Mouse (Mus musculus) urinary bladder, postnatal 25 days (tissue): Measurements from ENCODE around the gene Numb.
A peak's percentile ranks its signal among the peaks of the same experiment; 100 is the strongest.
"Not testable (repeated sequence)": the region's sequence is repeated elsewhere in the genome, so short reads cannot be mapped to it uniquely, and the experiment has no call there.

Experiments
- DNase-seq: peaks from one replicate; pipeline ENCODE4 v3.0.0; 2022; ENCODE audit warnings: low spot score

The Numb gene

GRCm38 (mm10) chr12:83921535-83922381 lies at the start of gene Numb:
Gene Numb (minus strand): TSS chr12:83921934.
- peak; percentile 91 for DNase-seq

GRCm38 (mm10) chr12:83965235-83965634 lies 43.5 kb upstream of the Numb start:
- DNase-seq, result no peak

DNA sequence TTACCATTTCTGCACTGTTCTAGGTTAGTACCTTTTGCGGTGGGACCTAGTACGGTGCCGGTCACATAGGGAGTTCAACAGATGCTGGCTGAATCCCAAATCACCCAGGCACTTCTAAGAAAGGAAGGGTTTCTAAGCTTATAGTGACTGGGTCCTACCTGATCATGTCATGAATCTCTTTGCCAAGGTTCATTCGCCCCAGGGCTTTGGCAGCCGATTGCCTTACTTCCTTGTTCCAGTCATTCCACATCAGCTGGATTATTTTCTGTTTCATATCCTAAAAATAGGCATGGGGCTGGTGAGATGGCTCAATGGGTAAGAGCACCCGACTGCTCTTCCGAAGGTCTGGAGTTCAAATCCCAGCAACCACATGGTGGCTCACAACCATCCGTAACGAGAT lies 36.5 kb upstream of the Numb start:
- no peak for DNase-seq

DNA sequence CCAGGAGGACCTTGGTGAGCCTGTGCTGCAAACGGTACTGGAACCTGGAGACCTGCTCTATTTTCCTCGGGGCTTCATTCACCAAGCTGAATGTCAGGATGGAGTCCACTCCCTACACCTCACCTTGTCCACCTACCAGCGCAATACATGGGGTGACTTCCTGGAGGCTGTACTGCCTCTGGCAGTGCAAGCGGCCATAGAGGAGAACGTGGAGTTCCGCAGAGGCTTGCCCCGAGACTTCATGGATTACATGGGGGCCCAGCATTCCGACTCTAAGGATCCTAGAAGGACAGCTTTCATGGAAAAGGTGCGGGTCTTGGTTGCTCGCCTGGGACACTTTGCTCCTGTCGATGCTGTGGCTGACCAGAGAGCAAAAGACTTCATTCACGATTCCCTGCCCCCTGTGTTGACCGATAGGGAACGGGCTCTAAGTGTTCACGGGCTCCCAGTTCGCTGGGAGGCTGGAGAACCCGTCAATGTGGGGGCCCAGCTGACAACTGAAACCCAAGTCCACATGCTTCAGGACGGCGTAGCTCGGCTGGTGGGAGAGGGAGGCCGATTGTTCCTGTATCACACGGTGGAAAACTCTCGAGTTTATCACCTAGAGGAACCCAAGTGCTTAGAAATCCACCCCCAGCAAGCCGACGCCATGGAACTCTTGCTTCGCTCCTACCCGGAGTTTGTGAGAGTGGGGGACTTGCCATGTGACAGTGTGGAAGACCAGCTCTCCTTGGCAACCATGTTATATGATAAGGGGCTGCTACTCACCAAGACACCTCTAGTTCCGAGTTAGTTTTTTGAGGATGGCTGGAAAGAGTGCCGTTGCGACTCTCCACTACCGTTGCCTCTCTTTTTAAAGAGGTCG lies 30.2 kb upstream of the Numb start:
- DNase-seq, result no peak

DNA sequence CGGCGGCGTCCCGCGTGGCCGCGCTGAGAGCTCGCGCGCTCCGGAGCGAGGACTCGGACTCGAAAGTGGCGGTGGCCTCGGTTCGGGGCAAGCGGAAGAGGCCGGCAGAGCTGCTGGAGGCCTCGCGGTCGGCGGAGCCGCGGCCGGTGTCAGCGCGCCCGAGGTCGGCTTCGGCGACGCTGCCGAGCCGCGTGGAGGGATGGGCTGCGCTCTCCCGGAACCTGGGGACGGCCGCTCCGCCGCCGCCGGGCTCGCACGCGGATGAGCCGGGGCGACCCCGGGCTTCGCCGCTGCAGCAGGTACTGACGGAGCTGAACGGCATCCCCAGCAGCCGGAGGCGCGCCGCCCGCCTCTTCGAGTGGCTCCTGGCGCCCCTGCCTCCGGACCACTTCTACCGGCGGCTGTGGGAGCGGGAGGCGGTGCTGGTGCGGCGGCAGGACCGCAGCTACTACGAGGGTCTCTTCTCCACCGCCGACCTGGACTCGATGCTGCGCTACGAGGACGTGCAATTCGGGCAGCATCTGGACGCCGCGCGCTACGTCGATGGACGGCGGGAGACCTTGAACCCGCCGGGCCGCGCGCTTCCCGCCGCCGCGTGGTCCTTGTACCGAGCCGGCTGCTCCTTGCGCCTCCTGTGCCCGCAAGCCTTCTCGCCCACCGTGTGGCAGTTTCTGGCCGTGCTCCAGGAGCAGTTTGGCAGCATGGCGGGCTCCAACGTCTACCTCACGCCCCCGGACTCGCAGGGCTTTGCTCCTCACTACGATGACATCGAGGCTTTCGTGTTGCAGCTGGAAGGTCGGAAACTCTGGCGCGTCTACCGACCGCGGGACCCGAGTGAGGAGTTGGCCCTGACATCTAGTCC lies 29.3 kb upstream of the Numb start:
- peak; percentile 26 for DNase-seq

GRCm38 (mm10) chr12:83950493-83950839 lies 28.7 kb upstream of the Numb start, which contains the start of gene Riox1:
Gene Riox1 (plus strand): TSS chr12:83950608.
- DNase-seq, result peak; percentile 73

DNA sequence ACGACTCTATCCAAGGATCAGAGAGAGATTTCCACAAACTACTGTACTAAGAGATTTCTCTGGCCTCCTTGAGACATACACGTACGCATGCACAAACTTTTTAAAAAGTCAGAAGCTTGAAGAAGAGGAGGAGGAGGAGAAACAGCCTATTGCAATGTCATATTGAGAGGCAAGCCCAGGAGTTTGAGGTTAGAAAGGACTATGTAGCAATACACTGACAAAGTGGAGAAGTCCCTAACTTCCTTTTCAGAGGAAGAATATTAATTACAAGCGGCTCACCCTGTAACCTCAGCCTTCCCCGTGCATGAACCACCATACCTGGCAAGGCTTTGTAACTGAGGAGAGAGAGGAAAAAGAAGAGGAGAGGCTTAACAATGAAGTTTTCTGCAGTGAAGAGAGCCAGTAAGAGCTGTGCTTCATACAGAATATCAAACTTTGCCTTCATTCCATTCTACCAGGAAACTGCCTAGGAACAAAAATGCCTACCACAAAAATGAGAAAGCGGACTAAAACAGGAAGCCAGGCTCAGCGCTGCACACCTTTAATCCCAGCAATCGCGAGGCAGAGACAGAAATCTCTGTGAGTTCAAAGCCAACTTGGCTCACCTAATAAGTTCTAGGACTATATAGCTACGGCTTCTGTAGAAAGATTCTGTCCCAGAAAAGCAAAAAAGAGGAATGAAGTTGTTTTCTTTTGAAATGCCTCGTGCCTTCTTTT lies 28.2 kb upstream of the Numb start:
- no peak for DNase-seq

GRCm38 (mm10) chr12:83949043-83949442 lies 27.3 kb upstream of the Numb start:
- DNase-seq, result no peak

DNA sequence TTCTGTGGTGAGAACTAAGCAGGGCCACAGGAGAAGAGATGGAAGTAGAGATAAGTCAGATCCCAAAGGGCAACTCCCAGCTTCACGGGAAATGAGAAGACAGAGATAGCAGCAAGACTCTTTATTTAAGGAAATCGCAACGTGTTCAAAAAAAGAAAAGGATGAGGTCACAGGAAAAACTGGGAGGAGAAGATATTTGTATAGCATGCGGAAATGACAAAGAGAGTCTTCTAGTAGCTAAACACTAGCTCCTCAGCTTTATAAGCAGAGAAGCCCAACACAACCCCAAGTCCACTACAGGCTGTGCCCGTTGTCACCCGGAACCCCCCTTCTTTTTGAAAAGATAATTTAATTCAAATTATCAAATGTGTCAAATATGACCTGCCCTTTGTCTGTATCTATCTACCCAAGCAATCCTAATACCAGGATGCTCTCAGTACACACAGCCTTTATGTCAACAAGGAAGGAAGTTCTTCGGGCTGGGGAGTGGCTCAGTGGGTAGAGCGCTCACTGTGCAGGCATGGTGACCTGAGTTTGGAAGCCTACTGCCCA lies 25.6 kb upstream of the Numb start:
- DNase-seq, result no peak

DNA sequence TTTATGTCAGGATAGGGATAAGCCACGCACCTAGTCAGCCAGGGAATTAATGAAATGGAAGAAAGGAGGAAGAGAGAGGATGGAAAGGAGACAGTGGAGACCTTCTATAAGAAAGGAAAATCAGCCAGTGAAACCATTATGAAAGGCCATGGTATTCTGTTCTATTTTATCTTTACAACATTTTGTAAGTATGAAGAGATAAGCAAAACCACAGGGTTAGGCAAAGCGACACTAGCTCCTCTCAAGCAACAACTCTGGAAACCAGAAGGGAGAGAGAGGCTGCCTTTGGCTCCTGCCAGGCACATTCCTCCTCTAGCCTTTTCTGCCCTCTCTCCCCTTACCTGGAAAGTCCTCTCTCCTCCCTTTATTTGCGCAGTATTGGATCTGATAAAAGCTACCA lies 20.2 kb upstream of the Numb start:
- DNase-seq, result no peak

DNA sequence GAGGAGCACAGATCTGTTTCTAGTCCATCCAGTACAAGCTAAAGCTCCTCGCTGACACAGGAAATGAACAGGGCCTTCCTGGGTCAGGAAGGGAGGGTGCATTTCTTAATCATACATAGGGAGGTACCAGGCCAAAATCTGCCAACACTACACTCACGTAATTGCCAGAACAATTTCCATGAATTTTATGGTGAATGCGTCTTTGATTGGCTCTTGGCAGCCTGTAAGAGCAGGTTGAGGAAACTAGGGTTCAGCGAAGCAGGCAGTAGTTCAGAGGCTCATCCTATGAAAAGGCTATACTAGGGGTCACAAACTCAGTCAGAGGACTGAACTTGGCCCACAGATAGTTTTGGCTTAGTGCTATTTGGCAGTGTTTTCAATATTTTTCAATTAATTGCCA lies 18.3 kb upstream of the Numb start:
- no peak for DNase-seq

DNA sequence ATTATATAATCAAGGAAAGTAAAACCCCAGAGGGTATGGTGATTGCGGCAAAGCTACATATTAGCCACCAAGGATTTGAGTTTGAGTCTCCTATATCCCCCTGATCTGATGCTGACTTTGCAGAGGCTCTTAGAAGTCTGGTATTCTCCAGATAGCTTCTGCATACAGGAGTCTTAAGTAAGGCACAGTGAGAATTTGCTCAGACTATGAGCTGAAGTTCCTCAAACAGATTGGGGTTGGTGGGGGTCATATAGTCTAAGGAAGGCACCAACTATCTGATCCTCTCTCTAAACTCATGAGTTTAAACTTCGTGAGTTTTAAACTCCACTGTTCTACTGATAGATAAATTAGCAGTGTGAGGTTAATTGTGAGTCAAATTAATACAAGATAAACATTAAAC lies 17.6 kb upstream of the Numb start:
- DNase-seq, result no peak

DNA sequence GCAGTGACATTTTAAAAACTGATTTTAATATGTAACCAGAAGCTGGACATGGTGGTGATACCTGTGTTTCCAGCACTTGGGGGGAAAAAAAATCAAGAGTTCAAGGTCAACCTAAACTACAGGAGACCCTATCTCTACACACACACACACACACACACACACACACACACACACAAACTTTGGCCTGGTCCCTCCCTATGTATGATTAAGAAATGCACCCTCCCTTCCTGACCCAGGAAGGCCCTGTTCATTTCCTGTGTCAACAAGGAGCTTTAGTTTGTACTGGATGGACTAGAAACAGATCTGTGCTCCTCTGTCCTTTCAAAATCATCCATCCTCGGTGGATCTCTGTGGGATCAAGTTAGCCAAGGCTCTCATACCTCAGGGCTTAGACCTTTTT lies 16.9 kb upstream of the Numb start:
- DNase-seq, result not testable (repeated sequence)

- no peak for DNase-seq
These were observed 15.9 kb upstream of the Numb start for GRCm38 (mm10) chr12:83937600-83937999.

DNA sequence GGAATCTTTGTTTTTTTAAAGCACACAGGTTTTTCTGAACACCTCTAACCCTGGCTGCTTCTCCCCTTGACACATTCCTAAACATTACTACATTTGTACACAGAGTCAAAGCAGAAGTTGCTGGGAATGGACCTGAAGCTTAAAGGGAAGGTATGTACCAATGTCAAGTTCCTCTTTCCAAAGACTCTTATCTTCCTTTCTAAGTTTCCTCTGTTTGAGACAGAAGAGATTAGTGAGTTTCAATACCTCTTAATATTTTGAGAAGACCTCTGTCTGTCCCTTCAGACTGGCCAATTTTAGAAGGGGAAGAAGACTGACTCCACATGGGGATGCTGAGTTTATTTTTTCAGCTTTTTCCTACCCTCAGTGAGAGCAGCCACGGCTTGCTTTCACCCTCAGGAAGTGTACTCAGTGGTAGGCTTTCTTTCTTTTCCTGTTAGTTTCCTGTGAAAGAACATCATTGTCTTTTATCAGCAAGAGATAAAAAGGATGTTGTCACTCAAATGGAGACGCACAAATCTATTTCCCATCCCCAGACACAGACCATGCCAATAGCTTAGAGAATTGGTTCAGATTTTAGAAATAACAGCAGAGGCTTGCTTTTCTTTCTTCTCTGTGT lies 7.6 kb upstream of the Numb start:
- no peak for DNase-seq

DNA sequence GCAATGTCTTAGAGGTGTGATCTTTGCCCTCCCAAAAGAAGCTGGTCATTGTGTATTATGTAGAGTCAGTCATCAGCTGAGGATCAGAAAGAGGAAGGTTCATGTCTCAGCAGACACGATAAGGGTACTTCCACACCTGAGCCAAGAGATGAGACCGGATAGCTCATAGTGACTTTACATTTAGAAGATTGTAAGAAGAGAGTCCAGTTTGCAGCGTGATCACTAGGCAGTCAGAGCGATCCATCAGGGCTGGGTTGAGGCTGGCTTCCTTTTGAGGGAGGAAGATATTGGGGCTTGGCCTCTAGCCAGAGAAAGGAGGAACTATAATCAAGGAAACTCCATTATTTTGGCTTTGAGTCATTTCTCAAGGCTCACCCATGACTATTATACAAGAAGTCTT lies 6.0 kb upstream of the Numb start:
- DNase-seq, result no peak

GRCm38 (mm10) chr12:83926061-83926460 lies 4.3 kb upstream of the Numb start:
- DNase-seq, result no peak

DNA sequence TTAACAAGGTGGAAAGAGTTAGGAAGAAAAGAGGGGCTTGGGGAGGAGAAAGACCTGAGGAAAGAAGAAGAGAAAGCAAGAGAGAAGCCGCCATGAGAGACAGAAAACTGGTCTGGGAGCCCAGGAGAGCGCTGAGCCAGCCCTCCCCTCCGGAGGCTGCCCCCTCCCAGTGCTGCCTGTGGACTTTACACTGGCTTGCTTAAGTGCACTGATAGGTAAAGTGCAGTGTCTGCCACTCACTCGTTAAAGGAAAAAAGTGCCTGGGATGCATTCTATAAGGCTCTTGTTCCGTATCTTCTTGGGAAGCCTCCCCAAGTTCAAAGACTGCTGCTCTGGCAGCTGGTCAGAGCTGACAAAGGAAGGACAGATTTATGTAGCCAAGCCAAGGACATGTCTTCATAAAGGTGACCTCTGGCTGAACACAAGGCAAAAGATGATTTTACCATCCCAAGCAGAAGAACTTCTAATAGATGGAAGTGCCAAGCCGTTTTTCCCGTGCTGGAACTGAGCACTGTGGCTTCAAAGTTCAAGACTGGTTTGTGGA lies 3.5 kb upstream of the Numb start:
- DNase-seq, result no peak

DNA sequence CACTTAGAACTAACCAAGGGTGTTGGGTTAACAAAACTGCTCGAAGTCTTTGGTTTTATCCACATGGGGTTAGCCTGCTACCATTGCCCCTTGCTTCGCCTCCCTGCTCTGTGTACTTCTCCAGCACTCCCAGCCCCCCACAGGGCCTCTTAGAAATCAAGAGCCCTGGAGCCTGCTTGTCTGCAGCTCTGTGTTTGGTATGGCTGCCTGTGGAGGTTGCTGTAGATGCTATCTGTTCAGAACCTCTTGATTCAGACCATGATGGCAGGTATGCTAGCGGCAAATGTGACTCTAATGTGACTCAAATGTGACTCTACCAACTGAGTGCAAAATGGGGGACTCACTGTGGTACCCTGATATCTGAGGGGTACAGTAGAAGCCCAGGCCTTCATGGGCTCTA lies 2.6 kb upstream of the Numb start:
- no peak for DNase-seq

DNA sequence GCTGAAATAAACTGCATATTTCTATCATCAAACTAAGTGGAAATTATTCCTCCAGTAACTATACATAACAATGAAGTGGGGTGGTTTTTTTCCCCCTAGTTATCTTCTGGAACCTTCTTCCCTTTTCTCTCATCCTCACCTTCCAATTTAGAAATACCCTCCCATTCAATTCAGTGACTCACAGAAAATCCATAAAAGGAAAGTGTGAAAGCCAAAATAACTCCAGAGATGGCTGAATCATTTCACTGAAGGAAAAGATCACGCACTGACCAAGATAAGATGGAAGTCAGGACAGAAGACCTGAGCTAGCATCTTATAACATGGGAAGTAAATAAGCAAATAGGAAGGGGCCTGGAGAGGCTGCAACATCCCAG lies 1.7 kb upstream of the Numb start:
- no peak for DNase-seq
